Comparison of ENCODE assay signal across 8 mouse cellular contexts in the genomic region with DNA sequence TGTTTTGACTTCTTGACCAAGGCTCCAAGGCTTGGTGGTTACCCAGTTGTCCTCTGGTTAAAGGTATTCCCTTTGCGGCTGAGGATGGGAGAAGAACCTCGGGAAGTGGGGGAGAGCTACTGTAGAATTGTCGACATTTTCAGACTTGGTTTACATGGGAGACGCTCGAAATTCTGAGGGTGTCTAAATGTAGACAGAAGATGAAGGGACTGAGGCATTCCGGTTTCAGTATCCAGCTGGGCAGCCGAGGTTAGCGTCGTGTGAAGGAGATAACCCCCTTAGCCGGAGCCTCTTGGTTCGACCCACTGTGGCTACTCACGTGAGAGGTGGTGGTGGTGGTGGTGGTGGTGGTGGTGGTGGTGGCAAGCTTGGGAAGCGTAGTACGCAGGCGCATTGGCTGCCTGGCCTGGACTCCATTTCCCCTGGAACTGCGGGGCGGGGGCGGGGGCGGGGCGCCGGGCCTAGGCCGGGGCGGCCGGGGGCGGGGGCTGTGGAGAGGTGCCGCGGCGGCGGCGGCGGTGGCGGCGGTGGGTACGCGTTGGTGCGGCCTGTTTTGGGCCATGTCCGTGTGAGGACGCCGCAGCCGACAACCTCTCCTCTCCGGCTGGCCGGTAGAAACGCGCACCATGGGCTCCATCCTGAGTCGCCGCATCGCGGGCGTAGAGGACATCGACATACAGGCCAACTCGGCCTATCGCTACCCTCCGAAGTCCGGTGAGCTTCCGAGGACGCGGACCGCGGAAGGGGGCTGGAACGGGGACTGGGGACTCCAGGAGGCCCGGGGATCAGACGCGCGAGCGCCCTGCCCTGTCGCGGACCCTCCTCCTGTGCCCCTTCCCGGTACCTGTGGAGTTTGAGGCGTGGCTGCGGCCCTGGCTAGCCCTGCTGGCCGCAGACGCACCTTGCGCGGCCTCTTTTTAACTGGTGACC. TPM values are rescaled to one million over a fixed set of nuclear protein-coding genes. Genes with fewer than 3 reads are reported as not detected.
DNase-seq lines count a peak whose midpoint lies in the region; ATAC-seq and TF ChIP-seq lines count a peak whose summit lies in the region.

A gene (plus strand): TSS at position 490 of the 930 bp plus-strand sequence.

- peak within 1 kb of the TSS; percentile 53 for H3K27ac ChIP-seq in forebrain, embryonic 11.5 days (ENCODE audit: low read depth, low read length)
- peak within 1 kb of the TSS; percentile 93 for H3K27ac ChIP-seq in heart, embryonic 15.5 days
- peak within 1 kb of the TSS; percentile 83 for H3K27ac ChIP-seq in liver, embryonic 15.5 days (replicated peaks)
- H3K27ac ChIP-seq in neural tube, embryonic 12.5 days = peak within 1 kb of the TSS; percentile 50; the same call in 1 of the 2 replicates
- H3K27ac ChIP-seq in stomach, postnatal 0 days (replicated peaks) = peak within 1 kb of the TSS; percentile 93

- TF ChIP-seq CTCF in stomach, postnatal 0 days (IDR thresholded peaks at IDR 0.05; ENCODE audit: low read depth) = no peak

- H3K9me3 ChIP-seq in forebrain, embryonic 11.5 days (ENCODE audit: control insufficient read depth, low read length) = no peaks in the 10 kb centered on the region
- H3K9me3 ChIP-seq in heart, embryonic 15.5 days (replicated peaks) = no peaks in the 10 kb centered on the region
- no peaks in the 10 kb centered on the region for H3K9me3 ChIP-seq in liver, embryonic 15.5 days (replicated peaks)
- no peaks in the 10 kb centered on the region for H3K9me3 ChIP-seq in neural tube, embryonic 12.5 days
- no peaks in the 10 kb centered on the region for H3K9me3 ChIP-seq in stomach, postnatal 0 days (ENCODE audit: control insufficient read depth, low read length)

- peak; percentile 96 for DNase-seq in ES-CJ7 (ENCODE audit: low read depth, low spot score)
- DNase-seq in c-Kit-positive CD71-positive TER-119-negative erythroid progenitor cells, embryonic 14.5 days (ENCODE audit: low read depth) = peak; percentile 85
- peak; percentile 95 for DNase-seq in forebrain, embryonic 11.5 days (ENCODE audit: low spot score)
- DNase-seq in kidney, postnatal 14 days = peak; percentile 94
- DNase-seq in stomach, postnatal 0 days (ENCODE audit: low spot score) = peak; percentile 93

- no peaks in the 10 kb centered on the region for H3K36me3 ChIP-seq in forebrain, embryonic 11.5 days (ENCODE audit: control insufficient read depth, insufficient read depth, low read length)
- H3K36me3 ChIP-seq in heart, embryonic 15.5 days = no peaks in the 10 kb centered on the region
- H3K36me3 ChIP-seq in liver, embryonic 15.5 days (replicated peaks) = peaks cover 2% of the 10 kb centered on the region
- no peaks in the 10 kb centered on the region for H3K36me3 ChIP-seq in neural tube, embryonic 12.5 days
- no peaks in the 10 kb centered on the region for H3K36me3 ChIP-seq in stomach, postnatal 0 days (ENCODE audit: control insufficient read depth, insufficient read depth, low read length)

- H3K9ac ChIP-seq in forebrain, embryonic 11.5 days (ENCODE audit: low read length) = peak within 1 kb of the TSS; percentile 91
- peak within 1 kb of the TSS; percentile 81 for H3K9ac ChIP-seq in heart, embryonic 15.5 days
- H3K9ac ChIP-seq in liver, embryonic 15.5 days = peak within 1 kb of the TSS; percentile 75
- peak within 1 kb of the TSS; percentile 80 for H3K9ac ChIP-seq in neural tube, embryonic 12.5 days
- H3K9ac ChIP-seq in stomach, postnatal 0 days (ENCODE audit: low read length) = peak within 1 kb of the TSS; percentile 89

- peak within 1 kb of the TSS; percentile 90 for H3K4me2 ChIP-seq in forebrain, embryonic 11.5 days (ENCODE audit: low read depth, low read length, severe bottlenecking)
- peak within 1 kb of the TSS; percentile 76 for H3K4me2 ChIP-seq in heart, embryonic 15.5 days
- peak within 1 kb of the TSS; percentile 93 for H3K4me2 ChIP-seq in liver, embryonic 15.5 days
- H3K4me2 ChIP-seq in neural tube, embryonic 12.5 days (replicated peaks) = peak within 1 kb of the TSS; percentile 83
- peak within 1 kb of the TSS; percentile 87 for H3K4me2 ChIP-seq in stomach, postnatal 0 days (replicated peaks; ENCODE audit: low read depth)

- H3K4me3 ChIP-seq in forebrain, embryonic 11.5 days (ENCODE audit: low read depth, low read length) = peak within 1 kb of the TSS; percentile 86
- H3K4me3 ChIP-seq in heart, embryonic 15.5 days = peak within 1 kb of the TSS; percentile 77
- H3K4me3 ChIP-seq in liver, embryonic 15.5 days (replicated peaks) = peak within 1 kb of the TSS; percentile 75
- H3K4me3 ChIP-seq in neural tube, embryonic 12.5 days = peak within 1 kb of the TSS; percentile 77
- peak within 1 kb of the TSS; percentile 92 for H3K4me3 ChIP-seq in stomach, postnatal 0 days (ENCODE audit: low read depth, low read length)

- peak; percentile 80 for TF ChIP-seq EP300 in stomach, postnatal 0 days (optimal IDR thresholded peaks at IDR 0.05)

- H3K4me1 ChIP-seq in forebrain, embryonic 11.5 days (replicated peaks; ENCODE audit: control insufficient read depth, insufficient read depth, low read length) = peaks cover 13% of the 10 kb centered on the region; the same call in 1 of the 2 replicates
- H3K4me1 ChIP-seq in heart, embryonic 15.5 days (replicated peaks) = peaks cover 48% of the 10 kb centered on the region
- H3K4me1 ChIP-seq in liver, embryonic 15.5 days (replicated peaks) = peaks cover 62% of the 10 kb centered on the region
- peaks cover 31% of the 10 kb centered on the region for H3K4me1 ChIP-seq in neural tube, embryonic 12.5 days
- peaks cover 3% of the 10 kb centered on the region for H3K4me1 ChIP-seq in stomach, postnatal 0 days (replicated peaks; ENCODE audit: control insufficient read depth, insufficient read depth)

- H3K27me3 ChIP-seq in forebrain, embryonic 11.5 days (ENCODE audit: control insufficient read depth, insufficient read depth, low read length) = no peaks in the 10 kb centered on the region
- H3K27me3 ChIP-seq in heart, embryonic 15.5 days = no peaks in the 10 kb centered on the region
- no peaks in the 10 kb centered on the region for H3K27me3 ChIP-seq in liver, embryonic 15.5 days
- no peaks in the 10 kb centered on the region for H3K27me3 ChIP-seq in neural tube, embryonic 12.5 days (replicated peaks)
- H3K27me3 ChIP-seq in stomach, postnatal 0 days (ENCODE audit: control insufficient read depth, insufficient read depth, low read length) = no peaks in the 10 kb centered on the region

- ATAC-seq in forebrain, embryonic 11.5 days (replicated peaks; ENCODE audit: low FRiP score) = peak; percentile 92
- ATAC-seq in heart, embryonic 15.5 days (replicated peaks; ENCODE audit: insufficient number of reproducible peaks, insufficient read depth, low FRiP score, low read depth) = peak; percentile 82
- ATAC-seq in liver, embryonic 15.5 days (ENCODE audit: insufficient read depth) = peak; percentile 85
- peak; percentile 91 for ATAC-seq in neural tube, embryonic 12.5 days (ENCODE audit: low FRiP score, low read depth)
- peak; percentile 87 for ATAC-seq in stomach, postnatal 0 days (ENCODE audit: low FRiP score, low TSS enrichment)

- WGBS in forebrain, embryonic 11.5 days = under 1% methylated on average over 73 of the region's 74 CpGs
- WGBS in heart, embryonic 15.5 days = under 1% methylated on average over 62 of the region's 74 CpGs
- under 1% methylated on average over 71 of the region's 74 CpGs for WGBS in liver, embryonic 15.5 days (ENCODE audit: insufficient replicate concordance)
- WGBS in neural tube, embryonic 12.5 days = under 1% methylated on average over 73 of the region's 74 CpGs
- WGBS in stomach, postnatal 0 days = under 1% methylated on average over 47 of the region's 74 CpGs

RNA-seq across cellular contexts. Expression of the gene that starts here (rescaled TPM):
- 69.9 and 77.2 TPM in 2 replicates for polyA plus RNA-seq in forebrain, embryonic 11.5 days (2014; fragmentation: Nextera tagmentation; extraction: Ambion mirVana)
- polyA plus RNA-seq in heart, embryonic 15.5 days (2015; fragmentation: Nextera tagmentation; extraction: Ambion mirVana) = 101 and 112 TPM in 2 replicates
- 25.4 and 30.9 TPM in 2 replicates for polyA plus RNA-seq in liver, embryonic 15.5 days (2015; fragmentation: Nextera tagmentation; extraction: Ambion mirVana)
- 92.5 and 93.3 TPM in 2 replicates for polyA plus RNA-seq in neural tube, embryonic 12.5 days (2016; fragmentation: Nextera tagmentation; extraction: Ambion mirVana)
- 43.0 and 44.0 TPM in 2 replicates for polyA plus RNA-seq in stomach, postnatal 0 days (2015; fragmentation: Nextera tagmentation; extraction: Ambion mirVana)

Comparison
In these comparisons a context has a peak if more than half of its experiments do, and no peak if none do; other contexts are left out.
1. Peak in every context shown above with its lines: DNase-seq, ATAC-seq, H3K4me3 ChIP-seq and H3K27ac ChIP-seq.